Mouse (Mus musculus): Measurements from ENCODE around the gene Tlnrd1. TPM values are rescaled to one million over a fixed set of nuclear protein-coding genes. Genes with fewer than 3 reads are reported as not detected.

The Tlnrd1 gene
- polyA plus RNA-seq, 1 experiment, result 20.5 TPM

DNA sequence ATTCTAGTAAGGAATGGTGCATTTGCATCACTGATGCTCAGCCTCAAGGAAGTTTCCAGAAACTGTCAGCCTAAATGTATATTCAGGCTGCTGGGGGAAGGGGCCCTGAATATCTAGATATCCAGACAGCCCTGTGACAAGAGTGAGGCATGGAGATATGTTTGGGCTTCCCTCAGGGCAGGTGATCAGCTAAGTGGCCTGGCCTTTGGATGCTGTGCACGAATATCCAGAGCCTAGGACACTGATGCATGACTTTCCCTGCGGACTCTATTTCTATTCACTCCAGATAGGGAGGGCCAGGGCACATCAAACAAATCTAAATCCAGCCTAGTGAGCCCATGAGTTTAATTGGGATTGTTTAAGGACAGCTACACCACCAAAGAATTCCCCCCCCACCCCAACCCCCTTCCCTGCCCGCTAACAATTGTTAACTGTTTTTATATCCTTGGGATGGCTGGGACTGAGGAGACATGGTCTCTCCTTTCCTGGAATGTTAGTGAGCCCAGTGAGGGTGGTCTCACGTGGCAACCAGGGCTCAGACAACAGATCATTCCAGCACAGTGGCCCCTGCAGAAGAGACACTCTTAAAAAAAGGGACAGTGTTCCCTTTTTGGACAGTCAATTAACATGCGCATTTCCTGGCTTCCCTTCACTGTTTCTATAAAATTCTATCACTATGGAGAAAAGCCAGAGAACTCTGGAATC, 14.1 kb downstream of the Tlnrd1 start:
- no peak for TF ChIP-seq CTCF (IDR thresholded peaks at IDR 0.05; ENCODE audit: extremely low read depth, insufficient read depth, low read length)
- no peak for TF ChIP-seq POLR2A (IDR thresholded peaks at IDR 0.05; ENCODE audit: extremely low read depth, insufficient read depth, low read length)
- Histone ChIP-seq H3K27ac (ENCODE audit: insufficient read depth, low read length) (no peak overlapping the region), H3K4me3 (ENCODE audit: insufficient read depth, low read length) (no peak overlapping the region), H3K4me1 (ENCODE audit: control insufficient read depth, insufficient read depth, low read length) (peaks cover 2% of the 10 kb centered on the region; the same call in 1 of the 2 replicates)

DNA sequence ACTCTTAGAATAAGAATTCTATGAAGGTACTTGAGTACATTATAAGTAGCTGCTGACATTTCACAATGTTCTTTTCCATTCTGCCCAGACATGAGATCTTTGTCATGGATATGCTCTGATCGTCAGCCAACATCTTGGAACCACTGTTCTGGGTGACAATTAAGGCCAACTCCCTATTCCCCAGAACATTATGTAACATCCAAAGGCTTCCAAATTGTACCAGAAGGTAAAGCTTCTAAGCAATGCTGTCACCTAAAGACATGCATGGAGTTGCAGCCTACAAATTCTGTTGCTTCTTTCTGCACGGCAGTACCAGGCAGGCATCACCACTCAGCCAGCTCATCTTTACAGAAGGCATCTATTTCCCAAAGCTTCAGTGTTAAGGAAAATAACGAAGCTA, 15.9 kb downstream of the Tlnrd1 start:
- Histone ChIP-seq H3K4me1 (ENCODE audit: control insufficient read depth, insufficient read depth, low read length) (peaks cover 2% of the 10 kb centered on the region; the same call in 1 of the 2 replicates), H3K4me3 (ENCODE audit: insufficient read depth, low read length) (no peak overlapping the region), H3K27ac (ENCODE audit: insufficient read depth, low read length) (no peak overlapping the region)
- TF ChIP-seq CTCF (IDR thresholded peaks at IDR 0.05; ENCODE audit: extremely low read depth, insufficient read depth, low read length) (no peak), POLR2A (IDR thresholded peaks at IDR 0.05; ENCODE audit: extremely low read depth, insufficient read depth, low read length) (no peak)

DNA sequence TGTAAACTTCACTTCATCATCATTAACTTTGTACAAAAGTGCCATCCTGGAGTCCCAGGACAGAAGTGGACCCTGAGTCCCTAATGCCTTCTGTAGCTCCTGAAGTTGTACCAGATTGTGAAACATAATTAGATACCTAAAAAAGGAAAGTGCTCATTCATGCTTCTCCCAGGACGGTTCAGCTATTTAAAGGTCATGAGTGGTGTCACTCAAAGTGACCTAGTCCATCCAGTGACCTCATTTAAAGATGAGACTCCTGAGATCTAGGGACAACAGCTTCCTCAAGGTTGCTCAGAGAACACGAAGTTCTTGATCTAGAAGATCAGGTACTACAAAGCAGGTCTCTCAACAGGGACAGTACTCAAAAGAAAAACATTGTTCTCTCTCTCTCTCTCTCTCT, 20.6 kb downstream of the Tlnrd1 start:
- H3K4me1 ChIP-seq (ENCODE audit: control insufficient read depth, insufficient read depth, low read length), result peaks cover 1% of the 10 kb centered on the region; the same call in 1 of the 2 replicates
- TF ChIP-seq CTCF (IDR thresholded peaks at IDR 0.05; ENCODE audit: extremely low read depth, insufficient read depth, low read length) (no peak), POLR2A (IDR thresholded peaks at IDR 0.05; ENCODE audit: extremely low read depth, insufficient read depth, low read length) (no peak)
- no peak overlapping the region for H3K27ac ChIP-seq (ENCODE audit: insufficient read depth, low read length)
- no peak overlapping the region for H3K4me3 ChIP-seq (ENCODE audit: insufficient read depth, low read length)

DNA sequence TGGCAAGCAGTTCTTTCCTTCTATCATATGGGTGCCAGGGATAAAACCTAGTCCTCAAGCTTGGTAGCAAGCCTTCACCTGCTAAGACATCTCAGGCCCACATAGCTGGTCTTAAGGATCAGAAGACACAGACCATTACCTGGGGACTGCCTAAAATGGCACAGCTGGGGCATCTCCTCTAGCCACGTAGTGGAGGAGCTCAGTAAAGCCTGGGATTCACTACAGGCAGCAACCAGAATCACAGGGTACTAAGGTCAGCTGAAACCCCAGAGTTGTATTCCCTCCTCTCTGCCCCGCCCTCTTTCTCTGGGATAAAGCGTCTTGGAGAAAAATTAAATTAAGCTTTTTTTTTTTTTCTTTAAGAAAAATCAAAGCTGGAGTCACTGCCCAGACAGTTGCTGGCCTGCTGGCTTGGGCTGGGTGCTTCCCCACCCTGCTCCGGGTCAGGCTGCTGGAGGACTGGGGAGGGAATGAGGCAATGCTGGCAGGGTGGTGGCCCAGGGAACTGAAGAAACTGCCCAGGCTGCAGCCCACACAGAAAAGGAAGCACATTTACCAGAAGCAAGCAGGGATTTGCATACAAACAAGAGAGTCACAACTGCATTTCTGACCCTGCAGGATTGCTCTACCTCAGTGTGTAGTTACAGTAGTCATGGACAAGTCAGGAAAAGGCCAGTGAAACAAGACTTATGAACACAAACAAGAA, 24.6 kb downstream of the Tlnrd1 start:
- Histone ChIP-seq H3K4me1 (ENCODE audit: control insufficient read depth, insufficient read depth, low read length) (no peaks in the 10 kb centered on the region), H3K27ac (ENCODE audit: insufficient read depth, low read length) (no peak overlapping the region), H3K4me3 (ENCODE audit: insufficient read depth, low read length) (no peak overlapping the region)
- TF ChIP-seq POLR2A (IDR thresholded peaks at IDR 0.05; ENCODE audit: extremely low read depth, insufficient read depth, low read length) (no peak), CTCF (IDR thresholded peaks at IDR 0.05; ENCODE audit: extremely low read depth, insufficient read depth, low read length) (no peak)

DNA sequence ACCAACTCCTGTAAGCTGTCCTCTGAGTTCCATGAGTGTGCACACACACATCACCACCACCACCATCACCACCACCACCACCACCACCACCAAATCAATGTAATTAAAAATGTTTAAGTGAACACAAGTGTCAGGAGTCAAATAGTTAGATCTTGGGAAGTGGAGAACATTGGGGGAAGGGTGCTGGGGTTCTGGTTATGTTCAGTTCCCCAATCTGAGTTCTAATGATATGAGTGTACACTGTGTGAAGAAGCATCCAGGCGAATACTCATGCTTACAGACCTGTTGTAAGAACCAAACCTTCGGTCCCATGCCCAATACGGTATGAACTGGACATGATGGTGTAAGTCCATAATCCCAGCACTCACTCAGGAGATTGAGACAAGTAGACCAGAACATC, 26.2 kb downstream of the Tlnrd1 start:
- TF ChIP-seq CTCF (IDR thresholded peaks at IDR 0.05; ENCODE audit: extremely low read depth, insufficient read depth, low read length), result no peak
- no peak for TF ChIP-seq POLR2A (IDR thresholded peaks at IDR 0.05; ENCODE audit: extremely low read depth, insufficient read depth, low read length)
- Histone ChIP-seq H3K27ac (ENCODE audit: insufficient read depth, low read length) (no peak overlapping the region), H3K4me1 (ENCODE audit: control insufficient read depth, insufficient read depth, low read length) (no peaks in the 10 kb centered on the region)

DNA sequence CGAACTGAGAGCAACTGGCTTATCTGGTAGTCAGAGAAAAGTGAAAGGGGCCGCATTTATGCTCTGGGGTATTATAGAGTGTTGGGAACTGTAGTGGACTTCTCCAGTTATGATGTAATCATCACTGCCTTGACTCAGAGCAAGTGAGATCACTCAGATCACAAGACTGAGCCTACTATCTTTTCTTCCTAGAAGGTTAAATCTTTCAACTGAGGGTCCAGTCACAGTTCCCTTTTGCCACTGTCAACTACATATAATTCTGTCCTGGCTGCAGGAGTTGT, 27.0 kb downstream of the Tlnrd1 start:
- Histone ChIP-seq H3K4me1 (ENCODE audit: control insufficient read depth, insufficient read depth, low read length) (no peaks in the 10 kb centered on the region), H3K4me3 (ENCODE audit: insufficient read depth, low read length) (no peak overlapping the region), H3K27ac (ENCODE audit: insufficient read depth, low read length) (no peak overlapping the region)
- TF ChIP-seq CTCF (IDR thresholded peaks at IDR 0.05; ENCODE audit: extremely low read depth, insufficient read depth, low read length), result no peak
- TF ChIP-seq POLR2A (IDR thresholded peaks at IDR 0.05; ENCODE audit: extremely low read depth, insufficient read depth, low read length), result no peak

More for the DNA sequence above, 26.2 kb downstream of the Tlnrd1 start:
- no peak overlapping the region for H3K4me3 ChIP-seq (ENCODE audit: insufficient read depth, low read length)

DNA sequence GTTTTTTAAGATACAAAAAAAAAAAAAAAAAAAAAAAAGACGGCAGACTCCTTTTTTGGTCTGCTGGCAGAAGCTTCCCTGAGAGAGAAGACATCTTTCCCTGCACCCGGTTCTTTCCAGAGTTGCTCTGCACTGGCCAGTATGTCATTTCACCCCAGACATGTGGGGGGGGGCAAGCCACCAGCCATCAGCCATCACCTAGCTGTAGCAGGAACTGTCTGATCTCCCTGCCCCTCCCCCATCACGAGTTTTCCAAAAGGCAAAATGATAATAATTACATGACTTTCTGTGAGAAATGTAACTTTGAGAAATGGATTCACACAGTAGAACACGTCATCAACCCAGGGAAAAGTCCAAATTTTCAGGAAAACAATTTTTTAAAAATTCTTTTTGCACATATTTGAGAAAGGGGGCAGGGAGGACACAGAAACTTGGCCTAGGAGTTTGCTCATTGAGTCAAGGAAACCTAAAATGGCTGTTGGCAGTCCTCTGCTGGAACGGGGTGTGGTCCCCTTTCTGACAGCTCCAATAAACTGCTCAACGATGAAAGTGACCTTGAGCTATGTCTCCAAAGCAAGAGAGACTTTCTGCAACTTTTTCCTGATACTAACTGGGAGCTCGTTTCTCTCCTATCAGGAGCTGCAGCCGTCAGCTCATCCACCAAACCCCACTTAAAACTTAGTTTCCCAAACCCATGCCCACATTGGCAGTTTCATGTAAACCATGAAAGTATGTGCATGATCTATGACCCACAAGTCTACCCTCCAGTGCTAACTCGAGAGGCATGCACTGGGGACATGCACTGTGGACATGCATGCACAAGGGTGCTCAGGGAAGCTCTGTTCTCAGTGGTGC, 27.5 kb downstream of the Tlnrd1 start:
- no peak overlapping the region for H3K4me3 ChIP-seq (ENCODE audit: insufficient read depth, low read length)
- H3K27ac ChIP-seq (ENCODE audit: insufficient read depth, low read length), result no peak overlapping the region
- no peak for TF ChIP-seq CTCF (IDR thresholded peaks at IDR 0.05; ENCODE audit: extremely low read depth, insufficient read depth, low read length)
- TF ChIP-seq POLR2A (IDR thresholded peaks at IDR 0.05; ENCODE audit: extremely low read depth, insufficient read depth, low read length), result no peak

DNA sequence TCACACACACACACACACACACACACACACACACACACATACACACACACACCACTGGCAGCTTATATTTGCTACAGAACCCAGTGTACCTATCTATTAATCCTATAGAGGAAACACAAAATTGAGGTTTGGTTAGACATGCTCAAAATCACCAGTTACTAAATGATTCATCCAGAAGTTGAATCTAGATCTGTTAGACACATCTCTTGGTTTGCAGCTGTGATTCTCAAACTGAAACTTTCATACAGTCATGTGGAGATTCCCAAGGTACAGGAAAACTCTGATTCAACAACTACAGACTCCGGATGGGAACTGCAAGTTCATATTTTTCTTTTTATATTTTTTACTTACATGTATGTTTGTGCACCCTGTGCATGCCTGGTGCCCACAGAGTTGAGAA, 28.9 kb downstream of the Tlnrd1 start:
- no peak overlapping the region for H3K27ac ChIP-seq (ENCODE audit: insufficient read depth, low read length)
- H3K4me1 ChIP-seq (ENCODE audit: control insufficient read depth, insufficient read depth, low read length), result no peaks in the 10 kb centered on the region
- TF ChIP-seq CTCF (IDR thresholded peaks at IDR 0.05; ENCODE audit: extremely low read depth, insufficient read depth, low read length) (no peak), POLR2A (IDR thresholded peaks at IDR 0.05; ENCODE audit: extremely low read depth, insufficient read depth, low read length) (no peak)
- no peak overlapping the region for H3K4me3 ChIP-seq (ENCODE audit: insufficient read depth, low read length)

More for the DNA sequence above, 27.5 kb downstream of the Tlnrd1 start:
- no peaks in the 10 kb centered on the region for H3K4me1 ChIP-seq (ENCODE audit: control insufficient read depth, insufficient read depth, low read length)
